Mouse (Mus musculus) T-helper 17 cell (primary cell): ENCODE data around the gene Dlgap1.

Source experiments
- in situ Hi-C, 2 experiments: fragments of 300-600 bp; cut with MboI, MseI; formaldehyde crosslinking; loops; 1 replicate in 1 of 2; 2 replicates in 1 of 2; pipeline ENCODE4 v1.15.1; 2025; ENCODE audit warnings: high pct_unique_total_duplicates in 2 of 2

Gene Dlgap1

DNA sequence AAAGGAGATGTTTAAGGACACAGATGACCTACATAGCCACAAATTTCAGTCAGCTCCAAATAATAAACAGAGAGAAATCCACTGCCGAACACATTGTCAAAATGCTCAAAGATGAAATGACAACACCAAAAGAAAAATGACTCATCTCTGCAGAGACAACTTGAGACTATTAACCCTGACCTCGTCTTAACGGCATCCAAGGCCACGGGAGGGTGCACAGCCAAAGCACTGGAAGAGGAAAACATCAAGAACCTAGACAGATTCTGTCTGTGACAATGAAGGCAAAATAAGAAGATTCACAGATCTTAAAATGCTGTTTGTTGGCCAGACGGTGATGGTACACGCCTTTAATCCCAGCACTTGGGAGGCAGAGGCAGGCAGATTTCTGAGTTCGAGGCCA, 370.9 kb downstream of the Dlgap1 start:
- in situ Hi-C loops, result no loop called here

DNA sequence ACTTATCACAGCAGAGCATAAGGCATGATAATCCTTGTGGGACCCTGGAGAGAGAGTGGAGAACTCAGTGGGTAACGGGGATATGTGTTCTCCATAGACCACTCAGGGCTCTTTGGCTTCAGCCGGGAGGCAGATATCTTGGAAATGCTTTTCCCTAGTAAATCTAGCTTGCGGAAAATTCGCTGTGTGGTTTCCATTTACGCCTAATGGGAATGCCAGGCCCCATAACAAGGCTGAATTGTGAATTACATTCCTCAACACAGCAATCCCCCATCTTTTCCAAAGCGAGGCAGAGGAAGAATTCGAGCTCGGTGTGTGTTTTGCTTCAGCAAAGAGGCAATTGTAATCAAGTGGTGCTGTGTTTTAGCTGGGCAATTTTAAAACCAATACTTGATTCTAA, 372.4 kb downstream of the Dlgap1 start:
- in situ Hi-C loops, result no loop called here

GRCm38 (mm10) chr17:70341920-70342319, 373.0 kb downstream of the Dlgap1 start:
- in situ Hi-C loops, result no loop called here

- in situ Hi-C loops, result no loop called here
Measured at GRCm38 (mm10) chr17:70347403-70347802, 378.5 kb downstream of the Dlgap1 start.

DNA sequence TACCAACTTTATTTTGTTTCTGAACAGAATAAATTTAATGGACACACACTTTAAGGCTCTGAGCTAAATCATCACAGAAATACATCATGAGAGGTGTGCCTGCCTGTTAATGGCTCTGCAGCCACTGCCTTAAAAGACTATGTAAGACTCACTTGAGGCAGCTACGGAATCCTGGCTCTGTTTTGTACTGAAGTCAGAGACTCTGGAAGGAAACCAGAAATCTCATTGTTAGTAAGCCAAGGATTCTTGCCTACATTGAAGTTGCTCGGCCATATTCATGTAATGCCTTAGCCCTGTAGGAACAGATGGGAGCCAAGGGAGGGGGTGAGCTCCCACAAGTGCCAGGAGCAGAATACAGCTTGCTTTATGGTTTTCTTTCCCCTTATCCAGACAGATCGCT, 394.7 kb downstream of the Dlgap1 start:
- in situ Hi-C loops, result no loop called here

DNA sequence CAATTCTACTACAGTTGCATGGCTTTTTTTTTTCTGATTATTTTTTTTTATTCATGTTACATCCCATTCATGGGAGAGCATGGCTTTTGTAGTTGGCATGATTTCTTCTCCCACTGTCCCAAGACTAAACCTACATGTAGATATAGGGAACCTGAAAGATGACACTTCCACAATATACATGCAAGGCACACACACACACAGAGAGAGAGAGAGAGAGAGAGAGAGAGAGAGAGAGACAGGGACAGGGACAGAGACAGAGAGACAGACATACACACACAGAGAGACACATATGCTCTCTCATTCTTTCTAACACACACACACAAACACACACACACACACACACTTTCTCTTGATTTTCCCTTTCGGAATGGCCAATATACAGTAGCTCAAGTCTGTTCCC, 395.1 kb downstream of the Dlgap1 start:
- in situ Hi-C loops, result no loop called here

DNA sequence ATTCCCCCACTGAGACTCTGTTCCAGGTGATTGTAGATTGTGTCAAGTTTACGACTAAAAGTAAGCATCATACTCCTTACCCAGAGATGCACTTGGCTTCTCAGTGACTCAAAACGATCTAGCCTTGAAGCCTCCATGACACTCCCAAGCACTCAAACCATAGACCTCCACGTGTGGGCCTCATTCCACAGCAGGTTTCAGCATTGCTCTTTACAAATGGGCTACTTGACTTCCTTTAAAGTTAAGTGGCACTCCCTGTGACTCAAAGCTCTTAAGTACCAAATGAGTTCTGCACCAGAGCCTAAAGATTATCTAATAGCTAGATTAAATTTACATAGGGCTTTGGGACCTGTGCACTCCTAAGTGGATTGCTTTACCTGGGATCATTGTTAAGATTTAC, 400.3 kb downstream of the Dlgap1 start:
- in situ Hi-C loops, result no loop called here

- in situ Hi-C loops, result no loop called here
Measured at GRCm38 (mm10) chr17:70377020-70377419, 408.1 kb downstream of the Dlgap1 start.

DNA sequence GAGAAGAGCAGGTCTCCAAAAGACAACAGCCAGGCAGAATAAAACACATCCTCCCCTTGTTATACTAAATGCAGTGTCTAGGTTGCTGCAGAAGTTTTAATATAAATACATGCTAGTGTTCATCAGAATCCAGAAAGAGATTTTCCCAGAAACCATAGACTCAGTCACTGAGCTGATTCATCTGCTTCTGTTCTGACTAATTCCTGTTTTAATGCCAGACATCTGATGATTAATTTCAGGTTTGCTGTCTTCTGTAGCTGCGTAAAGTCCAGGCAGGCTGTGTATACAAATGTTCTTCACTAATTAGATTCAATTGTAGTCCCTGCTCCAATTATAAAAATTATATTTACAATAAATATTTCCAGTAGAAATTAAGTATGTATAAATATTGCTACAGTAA, 419.6 kb downstream of the Dlgap1 start:
- in situ Hi-C loops, result no loop called here

- in situ Hi-C loops, result no loop called here
Measured at GRCm38 (mm10) chr17:70397220-70397619, 428.3 kb downstream of the Dlgap1 start.

DNA sequence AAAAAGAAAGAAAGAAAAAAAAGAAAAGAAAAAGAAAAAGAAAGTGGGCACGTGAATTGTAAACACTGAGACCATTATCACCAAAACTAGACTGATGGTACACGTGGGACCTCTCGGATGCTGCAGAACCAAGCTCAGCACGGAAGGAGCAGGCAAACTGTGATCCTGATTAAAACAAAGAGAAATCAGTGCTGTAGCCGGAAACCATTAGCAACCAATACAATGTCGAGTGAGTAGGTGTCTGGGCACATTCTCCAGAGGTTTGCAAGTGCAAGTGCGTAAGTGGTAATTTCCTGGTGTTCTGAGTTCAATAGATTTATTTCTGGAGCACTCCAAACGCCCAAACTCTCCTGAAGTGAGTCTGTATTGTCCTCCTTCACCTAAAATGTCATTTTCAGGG, 428.8 kb downstream of the Dlgap1 start:
- in situ Hi-C loops, result no loop called here

DNA sequence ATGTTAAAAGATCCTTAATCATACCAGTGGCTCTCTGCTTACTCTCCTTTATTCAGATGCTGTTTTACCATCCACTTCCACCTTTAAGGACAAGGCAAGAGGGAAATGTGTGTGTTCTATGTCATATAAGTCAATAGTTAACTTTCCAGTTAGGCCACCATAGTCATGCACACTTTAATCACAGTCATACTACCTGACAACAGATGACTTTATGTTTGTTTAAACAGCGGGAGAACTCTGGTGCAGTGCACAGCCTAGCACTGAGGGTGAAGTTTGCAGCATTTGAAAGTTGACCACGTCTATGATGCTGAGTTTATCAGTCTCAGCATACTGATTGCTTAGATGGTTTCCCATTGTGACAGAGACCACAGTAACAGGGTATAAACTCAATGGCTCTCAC, 433.0 kb downstream of the Dlgap1 start:
- in situ Hi-C loops, result no loop called here

DNA sequence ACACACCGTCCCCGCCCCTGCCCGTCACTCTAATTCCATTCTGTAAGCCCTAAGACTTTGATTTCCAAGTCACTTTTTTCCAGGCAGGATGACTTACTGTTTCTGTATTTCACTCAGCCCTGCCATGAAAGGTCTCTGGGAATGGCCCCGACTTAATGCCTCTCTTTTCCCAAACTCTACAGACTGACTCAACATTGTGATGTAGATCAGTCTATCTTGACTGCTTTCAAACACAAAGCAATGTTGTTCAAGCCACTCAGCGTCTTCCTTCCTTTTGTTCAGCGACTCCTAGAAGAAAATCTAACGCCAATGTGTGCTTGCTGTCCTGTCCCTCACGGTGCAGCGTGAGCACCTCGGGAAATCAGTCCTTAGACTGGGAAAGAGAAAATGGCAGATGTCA, 434.9 kb downstream of the Dlgap1 start:
- in situ Hi-C loops, result no loop called here

GRCm38 (mm10) chr17:70414202-70414601, 445.3 kb downstream of the Dlgap1 start:
- in situ Hi-C loops, result no loop called here

- in situ Hi-C loops, result loop anchor here in 1 of 2 experiments (10.0 kb wide), 1 partner anchor 207 kb away; no protein-coding TSS in a partner anchor
Measured at GRCm38 (mm10) chr17:70427866-70428265, 459.0 kb downstream of the Dlgap1 start.

GRCm38 (mm10) chr17:70429746-70430451, 461.0 kb downstream of the Dlgap1 start:
- in situ Hi-C loops, result loop anchor here (10.0 kb wide), 2 partner anchors 205 to 365 kb away; no protein-coding TSS in a partner anchor

DNA sequence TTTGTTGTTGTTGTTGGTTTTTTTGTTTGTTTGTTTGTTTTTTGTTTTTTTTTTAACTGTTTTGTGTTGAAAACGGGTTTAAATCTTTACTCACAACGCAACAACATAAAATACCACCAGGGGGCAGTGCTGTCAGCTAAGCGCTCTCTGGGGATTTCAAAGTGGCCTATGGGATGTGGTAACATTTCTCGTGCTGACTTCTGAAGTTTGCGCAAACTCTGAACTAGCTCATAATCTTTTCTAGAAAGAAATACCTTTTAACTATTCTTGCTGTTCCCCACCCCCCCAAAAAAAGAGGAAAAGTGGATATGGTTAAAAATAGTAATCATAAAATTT, 461.5 kb downstream of the Dlgap1 start:
- in situ Hi-C loops, result loop anchor here in 1 of 2 experiments (10.0 kb wide), 1 partner anchor 364 kb away; no protein-coding TSS in a partner anchor

- in situ Hi-C loops, result loop anchor here in 1 of 2 experiments (10.0 kb wide), 1 partner anchor 362 kb away; no protein-coding TSS in a partner anchor
Measured at GRCm38 (mm10) chr17:70432834-70433233, 464.0 kb downstream of the Dlgap1 start.

DNA sequence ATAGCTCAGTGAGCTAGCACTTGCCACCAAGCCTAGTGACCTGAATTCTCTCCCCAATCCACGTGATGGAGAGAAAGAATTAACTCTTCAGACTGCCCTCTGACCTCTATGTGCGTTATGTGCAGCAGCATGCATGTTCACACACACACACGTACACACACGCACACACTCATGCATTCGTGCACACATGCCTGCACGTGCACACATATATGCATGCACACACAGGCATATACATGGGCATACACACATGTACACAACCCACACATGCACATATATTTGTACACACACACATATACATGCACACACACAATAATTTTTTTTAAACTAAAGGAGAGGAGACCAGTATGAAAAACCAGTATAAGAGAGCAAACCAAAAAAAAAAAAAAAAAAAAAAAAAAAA, 465.7 kb downstream of the Dlgap1 start:
- in situ Hi-C loops, result loop anchor here in 1 of 2 experiments (10.0 kb wide), 1 partner anchor 360 kb away; no protein-coding TSS in a partner anchor

DNA sequence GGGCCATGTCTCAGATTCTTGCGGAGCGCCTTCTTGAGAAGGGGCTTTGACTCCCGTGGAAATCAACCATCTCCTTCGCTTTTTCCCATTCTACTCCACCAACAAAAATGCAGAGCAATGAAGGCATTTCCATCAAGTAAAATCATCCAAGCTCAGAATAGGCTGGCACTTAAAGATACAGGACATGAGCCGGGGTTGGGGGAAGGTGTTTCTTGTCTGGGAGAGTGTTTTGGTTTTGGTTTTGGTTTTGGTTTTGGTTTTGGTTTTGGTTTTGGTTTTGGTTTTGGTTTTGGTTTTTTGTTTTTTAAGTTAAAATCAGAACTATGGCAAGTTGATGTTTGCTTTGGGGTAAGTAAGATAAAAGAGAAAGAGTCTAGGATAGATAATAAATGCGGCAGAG, 466.7 kb downstream of the Dlgap1 start:
- in situ Hi-C loops, result loop anchor here in 1 of 2 experiments (10.0 kb wide), 1 partner anchor 359 kb away; no protein-coding TSS in a partner anchor

- in situ Hi-C loops, result loop anchor here in 1 of 2 experiments (10.0 kb wide), 1 partner anchor 358 kb away; no protein-coding TSS in a partner anchor
Measured at GRCm38 (mm10) chr17:70437229-70437628, 468.4 kb downstream of the Dlgap1 start.

DNA sequence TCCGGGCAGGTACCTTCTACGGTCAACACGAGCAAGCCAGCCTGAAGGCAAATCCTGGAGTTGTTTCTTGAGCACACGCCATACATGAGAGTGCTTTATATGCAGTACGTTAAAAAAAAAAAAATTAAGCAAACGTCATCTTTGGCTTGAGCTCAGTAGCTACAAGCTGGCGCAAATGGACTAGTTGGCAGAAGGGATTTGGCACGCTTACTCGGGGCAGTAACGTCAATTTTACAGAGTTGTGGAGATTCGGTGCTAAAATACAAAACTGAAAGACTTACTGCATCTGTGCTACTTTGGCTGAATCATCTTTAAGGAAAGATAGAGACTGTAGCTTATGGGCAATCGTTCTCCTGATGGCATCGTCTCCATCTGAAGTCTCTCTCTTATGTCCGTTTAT, 474.1 kb downstream of the Dlgap1 start:
- in situ Hi-C loops, result no loop called here

- in situ Hi-C loops, result no loop called here
Measured at GRCm38 (mm10) chr17:70446451-70446850, 477.6 kb downstream of the Dlgap1 start.
